Mouse (Mus musculus) lung, adult 2 months (tissue): Measurements from ENCODE around the gene Trap1. TPM values are rescaled to one million over a fixed set of nuclear protein-coding genes. Genes with fewer than 3 reads are reported as not detected.

Experiments
- DNase-seq: peaks from one replicate; pipeline ENCODE4 v3.0.0; 2022
- H3K4me1 ChIP-seq: fragments of 200-500 bp; 2 replicates; pipeline ENCODE4 v1.6.1; 2011; ENCODE audit warnings: low read length; ENCODE audit not compliant: control insufficient read depth, insufficient read depth
- H3K4me3 ChIP-seq: fragments of 200-500 bp; replicated peaks from 2 replicates; pipeline ENCODE3; 2011; ENCODE audit warnings: low read depth, mild to moderate bottlenecking, control low read depth, low read length; ENCODE audit errors: extremely low read depth
- CTCF ChIP-seq: fragments of 200-500 bp; IDR thresholded peaks from 2 replicates; pipeline ENCODE4 v1.5.1; 2011; ENCODE audit warnings: mild to moderate bottlenecking, low read length, control low read depth; ENCODE audit not compliant: insufficient read depth
- POLR2A ChIP-seq: fragments of 200-500 bp; IDR thresholded peaks from 2 replicates; pipeline ENCODE4 v1.6.1; 2011; ENCODE audit warnings: low read depth, mild to moderate bottlenecking, control low read depth, low read length, borderline replicate concordance; ENCODE audit errors: extremely low read depth
- WGBS: fragments of 180-500 bp; shearing (Covaris S2); methylation state at CpG from one replicate; pipeline ENCODE4 v1.1.7; 2018; 5-methylcytosine and 5-hydroxymethylcytosine counted together
- polyA plus RNA-seq: library from polyadenylated mRNA; depleted of rRNA; stranded (reverse); fragments of >200 nt; gene quantifications from 2 replicates; pipeline ENCODE4 v1.2.3, GENCODE M21; 2012

Gene Trap1
- polyA plus RNA-seq, 1 experiment, result 54.6 TPM

DNA sequence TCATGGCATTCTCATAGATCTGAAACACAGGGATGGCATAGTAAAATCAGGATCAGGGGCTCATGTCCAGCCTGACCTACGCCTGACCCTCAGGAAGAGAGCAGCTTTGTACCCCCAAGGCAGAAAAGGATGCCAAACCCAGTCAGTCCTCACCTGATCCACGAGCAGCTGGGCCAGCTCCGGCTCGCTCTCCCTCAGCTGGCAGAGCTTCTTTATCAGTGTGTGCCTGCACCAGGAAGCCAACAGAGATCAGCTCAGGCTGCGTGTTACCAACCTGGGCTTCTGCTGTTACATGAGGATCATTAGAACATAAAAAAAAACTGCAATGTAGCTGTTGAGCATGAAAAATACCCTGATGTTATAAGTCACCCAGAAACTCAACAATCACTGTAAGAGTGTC lies 37.4 kb downstream of the Trap1 start:
- no peak for DNase-seq
- WGBS, result 89% methylated on average over 5 of the region's 5 CpGs
- H3K4me3 ChIP-seq, result no peak overlapping the region
- TF ChIP-seq CTCF (no peak), POLR2A (no peak)
- H3K4me1 ChIP-seq, result no peaks in the 10 kb centered on the region

DNA sequence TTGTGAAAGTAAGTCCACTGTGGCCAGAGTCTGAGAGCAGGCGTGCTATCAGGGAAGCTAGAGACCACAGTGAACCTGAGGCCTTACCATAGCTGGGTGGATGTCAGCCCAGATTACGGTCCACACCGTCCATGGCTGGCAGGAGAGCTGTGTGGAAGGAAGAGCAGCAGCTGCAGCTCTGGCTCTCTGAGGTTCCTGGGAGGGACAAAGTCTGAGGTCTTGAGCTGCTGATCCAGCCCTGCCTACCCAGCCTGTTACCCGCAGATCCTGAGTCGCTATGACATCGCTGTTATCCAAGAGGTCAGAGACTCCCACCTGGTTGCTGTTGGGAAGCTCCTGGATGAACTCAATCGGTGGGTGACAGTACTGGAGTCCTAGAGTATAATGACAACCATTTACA lies 39.9 kb downstream of the Trap1 start:
- DNase-seq, result no peak
- Histone ChIP-seq H3K4me1 (no peaks in the 10 kb centered on the region), H3K4me3 (no peak overlapping the region)
- TF ChIP-seq CTCF (no peak), POLR2A (no peak)
- WGBS, result 91% methylated on average over 7 of the region's 7 CpGs

DNA sequence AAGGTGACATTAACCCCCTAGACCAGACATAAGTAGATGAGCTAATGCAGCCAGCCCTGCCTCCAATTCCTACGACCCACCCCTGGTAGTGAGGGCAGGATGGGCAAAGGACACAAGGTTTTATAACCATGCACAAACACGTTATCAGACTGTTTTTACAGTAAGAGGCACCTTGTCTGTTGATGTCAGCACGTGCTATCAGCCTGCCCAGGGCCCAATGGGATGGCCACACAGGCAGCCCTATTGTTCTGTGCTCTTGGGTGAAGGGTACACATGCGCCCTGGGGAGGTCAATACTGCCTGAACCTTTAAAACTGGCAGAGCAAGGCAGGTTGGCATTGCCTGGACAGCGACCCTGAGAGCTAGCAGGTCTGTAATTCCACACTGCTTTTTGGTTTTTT lies 40.8 kb downstream of the Trap1 start, which contains the start of gene Dnase1:
Gene Dnase1, plus strand, starts transcription at position 136 of the 400 bp plus-strand sequence.
- H3K4me1 ChIP-seq, result no peaks in the 10 kb centered on the region
- no peak for TF ChIP-seq CTCF
- DNase-seq, result no peak
- H3K4me3 ChIP-seq, result no peak within 1 kb of the TSS
- WGBS, result 93% methylated on average over 5 of the region's 5 CpGs

DNA sequence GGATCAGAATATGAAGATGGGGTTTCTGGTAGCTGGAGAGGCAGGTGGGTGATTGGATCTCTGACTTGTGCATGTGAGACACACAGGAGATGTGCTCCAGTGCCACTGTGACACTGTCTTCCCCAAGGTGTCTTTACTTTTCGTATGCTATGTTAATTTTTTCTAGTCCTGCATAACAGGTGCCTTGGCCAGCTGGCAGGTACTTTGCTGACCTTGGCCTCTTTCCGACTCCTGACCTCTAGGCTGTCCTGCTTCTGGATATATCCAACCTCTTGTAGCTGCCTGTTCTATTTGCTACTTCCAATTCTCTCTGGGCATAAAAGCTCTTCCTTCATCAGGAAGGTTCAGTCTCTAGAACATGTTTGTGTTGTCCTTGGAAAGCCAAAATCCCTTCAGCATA lies 42.1 kb downstream of the Trap1 start:
- Histone ChIP-seq H3K4me3 (no peak overlapping the region), H3K4me1 (no peaks in the 10 kb centered on the region)
- TF ChIP-seq POLR2A (no peak), CTCF (no peak)
- no peak for DNase-seq
- WGBS, result 76% methylated on average over 2 of the region's 2 CpGs

GRCm38 (mm10) chr16:4034476-4034875 lies 43.2 kb downstream of the Trap1 start:
- H3K4me3 ChIP-seq, result no peak overlapping the region
- no peaks in the 10 kb centered on the region for H3K4me1 ChIP-seq
- TF ChIP-seq POLR2A, result no peak
- TF ChIP-seq CTCF, result no peak
- DNase-seq, result no peak
- WGBS, result 81% methylated on average over 3 of the region's 3 CpGs

GRCm38 (mm10) chr16:4033971-4034370 lies 43.7 kb downstream of the Trap1 start:
- Histone ChIP-seq H3K4me1 (no peaks in the 10 kb centered on the region), H3K4me3 (no peak overlapping the region)
- 71% methylated on average over 5 of the region's 5 CpGs for WGBS
- no peak for DNase-seq
- TF ChIP-seq CTCF, result no peak
- TF ChIP-seq POLR2A, result no peak

GRCm38 (mm10) chr16:4032341-4032748 lies 45.3 kb downstream of the Trap1 start:
- 69% methylated on average over 6 of the region's 6 CpGs for WGBS
- DNase-seq, result no peak
- TF ChIP-seq POLR2A (no peak), CTCF (no peak)
- no peak overlapping the region for H3K4me3 ChIP-seq
- no peaks in the 10 kb centered on the region for H3K4me1 ChIP-seq

DNA sequence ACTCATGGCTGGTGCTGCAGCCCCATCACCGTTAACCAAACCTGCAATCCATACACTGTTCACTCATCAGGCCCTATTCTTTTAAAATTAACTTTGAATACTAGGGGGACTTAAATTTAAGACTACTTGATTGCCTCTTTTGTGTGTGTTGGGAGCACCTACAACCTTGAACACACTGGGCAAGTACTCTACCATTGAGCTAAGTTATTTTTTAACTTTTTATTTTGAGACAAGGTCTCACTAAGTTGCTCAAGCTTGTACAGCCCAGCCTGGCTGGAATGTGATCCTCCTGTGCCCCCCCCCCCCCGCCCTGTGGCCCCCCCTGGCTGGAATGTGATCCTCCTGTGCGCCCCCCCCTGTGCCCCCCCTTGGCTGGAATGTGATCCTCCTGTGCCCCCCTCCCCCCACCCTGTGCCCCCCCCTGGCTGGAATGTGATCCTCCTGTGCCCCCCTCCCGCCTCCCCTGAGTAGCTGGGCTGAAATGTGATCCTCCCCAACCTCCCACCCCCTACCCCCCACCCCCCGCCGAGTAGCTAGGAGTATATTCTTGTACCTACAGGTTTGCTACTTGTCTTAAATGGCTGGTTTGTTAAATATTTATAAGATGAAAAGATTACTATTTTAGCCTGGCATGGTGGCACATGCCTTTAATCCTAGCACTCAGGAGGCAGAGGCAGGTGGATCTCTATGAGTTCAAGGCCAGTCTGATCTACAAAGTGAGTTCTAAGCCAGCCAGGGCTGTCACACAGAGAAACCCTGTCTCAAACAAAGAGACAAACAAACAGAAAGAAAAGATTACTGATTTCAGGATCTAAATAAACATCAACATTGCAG lies 46.0 kb downstream of the Trap1 start:
- Histone ChIP-seq H3K4me3 (no peak overlapping the region), H3K4me1 (no peaks in the 10 kb centered on the region)
- no peak for DNase-seq
- TF ChIP-seq POLR2A, result no peak
- no peak for TF ChIP-seq CTCF
- 70% methylated on average over 3 of the region's 6 CpGs for WGBS

DNA sequence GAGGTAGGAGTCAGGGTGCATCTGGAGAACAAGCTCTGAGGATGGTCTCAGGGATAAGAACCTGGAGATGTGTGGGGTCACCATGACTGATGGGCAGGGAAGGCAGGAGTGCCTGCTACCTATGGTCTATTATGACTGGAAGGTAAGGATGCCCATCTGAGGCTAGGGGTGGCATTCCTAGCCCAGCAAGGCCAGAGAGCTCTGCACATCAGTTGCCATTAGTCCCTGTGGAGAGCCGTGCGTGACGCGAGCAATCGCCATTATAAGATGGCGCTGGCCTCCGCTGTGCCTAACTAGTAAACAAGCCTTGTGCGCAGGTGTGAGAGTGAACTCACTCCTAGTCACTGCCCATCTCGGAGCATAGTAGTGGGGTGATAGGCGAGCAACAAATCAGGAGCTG lies 47.1 kb downstream of the Trap1 start:
- WGBS, result 94% methylated on average over 10 of the region's 10 CpGs
- TF ChIP-seq CTCF, result no peak
- TF ChIP-seq POLR2A, result no peak
- Histone ChIP-seq H3K4me1 (no peaks in the 10 kb centered on the region), H3K4me3 (no peak overlapping the region)
- no peak for DNase-seq

GRCm38 (mm10) chr16:4029371-4029841 lies 48.2 kb downstream of the Trap1 start:
- WGBS, result 66% methylated on average over 5 of the region's 5 CpGs

More at GRCm38 (mm10) chr16:4029371-4029841, 48.2 kb downstream of the Trap1 start:
- no peak for TF ChIP-seq CTCF
- TF ChIP-seq POLR2A, result no peak
- Histone ChIP-seq H3K4me3 (no peak overlapping the region), H3K4me1 (no peaks in the 10 kb centered on the region)
- no peak for DNase-seq
